Mouse (Mus musculus) C2C12 (cell line): Measurements from ENCODE around the gene Togaram2. TPM values are rescaled to one million over a fixed set of nuclear protein-coding genes. Genes with fewer than 3 reads are reported as not detected.
"Not testable (repeated sequence)": the region's sequence is repeated elsewhere in the genome, so short reads cannot be mapped to it uniquely, and the experiment has no call there.

ENCODE experiments used
- H3K27me3 ChIP-seq: one replicate; pipeline ENCODE4 v1.6.1; 2011; ENCODE audit not compliant: control insufficient read depth, insufficient read depth, insufficient read length
- H3K36me3 ChIP-seq: one replicate; pipeline ENCODE4 v1.6.1; 2011; ENCODE audit not compliant: control insufficient read depth, insufficient read depth
- H3K4me3 ChIP-seq: one replicate; pipeline ENCODE4 v1.5.1; 2011; ENCODE audit warnings: mild to moderate bottlenecking, control low read depth; ENCODE audit not compliant: poor library complexity, insufficient read depth, severe bottlenecking
- H3K79me2 ChIP-seq: one replicate; pipeline ENCODE4 v1.6.1; 2011; ENCODE audit not compliant: control insufficient read depth, insufficient read depth
- H3K79me3 ChIP-seq: one replicate; pipeline ENCODE4 v1.6.1; 2011; ENCODE audit warnings: low read depth, control low read depth
- H3ac ChIP-seq: one replicate; pipeline ENCODE3; 2011; ENCODE audit warnings: low read depth; ENCODE audit not compliant: control insufficient read depth, insufficient read length
- CEBPB ChIP-seq: IDR thresholded peaks from one replicate; pipeline ENCODE4 v1.6.1; 2011; ENCODE audit warnings: low read depth, mild to moderate bottlenecking, control low read depth, moderate library complexity
- CTCF ChIP-seq: IDR thresholded peaks from one replicate; pipeline ENCODE4 v1.5.1; 2011; ENCODE audit not compliant: control insufficient read depth, insufficient read depth, insufficient read length
- FOSL1 ChIP-seq: IDR thresholded peaks from one replicate; pipeline ENCODE4 v1.8.0; 2011; ENCODE audit warnings: mild to moderate bottlenecking, low read length; ENCODE audit not compliant: poor library complexity, insufficient read depth, severe bottlenecking
- MAX ChIP-seq: IDR thresholded peaks from one replicate; pipeline ENCODE4 v1.6.1; 2011; ENCODE audit warnings: mild to moderate bottlenecking, control low read depth
- MYOD1 ChIP-seq: IDR thresholded peaks from one replicate; pipeline ENCODE4 v1.6.1; 2011; ENCODE audit warnings: low read depth; ENCODE audit not compliant: control insufficient read depth, insufficient read length
- MYOG ChIP-seq: IDR thresholded peaks from one replicate; pipeline ENCODE4 v1.6.1; 2011; ENCODE audit not compliant: control insufficient read depth, insufficient read length; ENCODE audit errors: extremely low read depth
- USF1 ChIP-seq: IDR thresholded peaks from one replicate; pipeline ENCODE4 v1.6.1; 2011; ENCODE audit warnings: low read depth, mild to moderate bottlenecking, control low read depth, moderate library complexity
- long read RNA-seq, 2 experiments: library from polyadenylated mRNA; unstranded; transcript quantifications; one replicate each; pipeline ENCODE4 v2.0.0; 2019 to 2020
- polyA plus RNA-seq: library from polyadenylated mRNA; unstranded; fragments of >200 nt; fragmentation: generic; extraction: Trizol; gene quantifications from one replicate; pipeline ENCODE4 v1.2.1, GENCODE M21; 2012; ENCODE audit warnings: missing spikeins

Togaram2 gene
- polyA plus RNA-seq = not detected
- long read RNA-seq, experiment 1 = 0 reads
- long read RNA-seq, experiment 2 = 0 reads

GRCm38 (mm10) chr17:71673092-71673491 is at the start of gene Togaram2:
Togaram2 (plus strand) TSS chr17:71673261.
- Histone ChIP-seq H3K4me3 (no peak within 1 kb of the TSS), H3K79me2 (no peaks in the 10 kb centered on the region), H3K27me3 (no peaks in the 10 kb centered on the region), H3K36me3 (no peaks in the 10 kb centered on the region), H3ac (no peak within 1 kb of the TSS), H3K79me3 (no peaks in the 10 kb centered on the region)
- TF ChIP-seq MYOD1 (no peak), FOSL1 (no peak), MYOG (no peak), CEBPB (no peak), USF1 (no peak), CTCF (no peak), MAX (no peak)

- Histone ChIP-seq H3K79me3 (peaks cover 79% of the 10 kb centered on the region), H3K27me3 (no peaks in the 10 kb centered on the region), H3K36me3 (peaks cover 95% of the 10 kb centered on the region), H3K79me2 (peaks cover 99% of the 10 kb centered on the region), H3K4me3 (no peak overlapping the region), H3ac (no peak overlapping the region)
- no peak for TF ChIP-seq MYOD1
- no peak for TF ChIP-seq CEBPB
- no peak for TF ChIP-seq MYOG
- no peak for TF ChIP-seq FOSL1
- TF ChIP-seq USF1 = no peak
- no peak for TF ChIP-seq MAX
- TF ChIP-seq CTCF = no peak
These were observed 41.3 kb upstream of the Togaram2 start for GRCm38 (mm10) chr17:71631806-71632205.

- TF ChIP-seq MAX (no peak), MYOD1 (no peak), USF1 (no peak), MYOG (no peak), CTCF (no peak), CEBPB (no peak), FOSL1 (no peak)
- peaks cover 95% of the 10 kb centered on the region for H3K36me3 ChIP-seq
- no peaks in the 10 kb centered on the region for H3K27me3 ChIP-seq
- no peak overlapping the region for H3K4me3 ChIP-seq
- peaks cover 78% of the 10 kb centered on the region for H3K79me3 ChIP-seq
- H3ac ChIP-seq = no peak overlapping the region
- peaks cover 99% of the 10 kb centered on the region for H3K79me2 ChIP-seq
These were observed 39.7 kb upstream of the Togaram2 start for GRCm38 (mm10) chr17:71633350-71633749.

- no peak for TF ChIP-seq MYOG
- no peak for TF ChIP-seq MYOD1
- TF ChIP-seq MAX = no peak
- no peak for TF ChIP-seq USF1
- no peak for TF ChIP-seq CEBPB
- TF ChIP-seq CTCF = no peak
- no peak for TF ChIP-seq FOSL1
- Histone ChIP-seq H3K27me3 (no peaks in the 10 kb centered on the region), H3K36me3 (peaks cover 97% of the 10 kb centered on the region), H3K79me3 (peaks cover 73% of the 10 kb centered on the region), H3K79me2 (peaks cover 98% of the 10 kb centered on the region), H3ac (no peak overlapping the region), H3K4me3 (no peak overlapping the region)
These were observed 36.3 kb upstream of the Togaram2 start for GRCm38 (mm10) chr17:71636786-71637185.

GRCm38 (mm10) chr17:71637750-71638265 is 35.3 kb upstream of the Togaram2 start:
- Histone ChIP-seq H3K4me3 (no peak overlapping the region), H3K79me2 (peaks cover 96% of the 10 kb centered on the region), H3ac (no peak overlapping the region), H3K79me3 (peaks cover 70% of the 10 kb centered on the region), H3K36me3 (peaks cover 96% of the 10 kb centered on the region), H3K27me3 (no peaks in the 10 kb centered on the region)
- no peak for TF ChIP-seq MYOG
- no peak for TF ChIP-seq FOSL1
- TF ChIP-seq MAX = no peak
- TF ChIP-seq USF1 = no peak
- TF ChIP-seq CTCF = no peak
- TF ChIP-seq MYOD1 = no peak

- peaks cover 94% of the 10 kb centered on the region for H3K36me3 ChIP-seq
- not testable (repeated sequence) for H3K4me3 ChIP-seq
These were observed 34.0 kb upstream of the Togaram2 start for GRCm38 (mm10) chr17:71639056-71639455.

More at GRCm38 (mm10) chr17:71639056-71639455, 34.0 kb upstream of the Togaram2 start:
- peaks cover 95% of the 10 kb centered on the region for H3K79me2 ChIP-seq
- H3K79me3 ChIP-seq = peaks cover 63% of the 10 kb centered on the region
- not testable (repeated sequence) for H3ac ChIP-seq, H3K27me3 ChIP-seq
